Mouse (Mus musculus): ENCODE results near the gene Plekha7.
A peak's percentile ranks its signal among the peaks of the same experiment; 100 is the strongest.

Gene Plekha7

DNA sequence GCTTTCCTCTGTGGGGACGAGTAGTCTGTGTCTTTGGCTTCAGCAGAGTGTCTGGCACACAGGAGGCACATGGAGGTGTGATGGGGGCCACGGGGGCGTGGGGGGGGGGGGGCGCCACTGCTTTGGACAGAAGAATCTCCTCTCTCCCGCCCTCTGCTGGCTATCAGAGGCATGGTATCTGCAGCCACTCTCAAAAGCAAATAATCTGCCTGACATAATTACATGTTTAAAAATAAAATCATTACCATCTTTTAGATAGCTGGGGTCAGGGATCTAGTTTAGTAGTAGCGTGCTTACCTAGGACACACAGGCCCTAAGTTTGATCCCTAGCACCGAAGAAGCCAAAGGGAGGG lies 60.8 kb downstream of the Plekha7 start:
- DNase-seq = no peak

DNA sequence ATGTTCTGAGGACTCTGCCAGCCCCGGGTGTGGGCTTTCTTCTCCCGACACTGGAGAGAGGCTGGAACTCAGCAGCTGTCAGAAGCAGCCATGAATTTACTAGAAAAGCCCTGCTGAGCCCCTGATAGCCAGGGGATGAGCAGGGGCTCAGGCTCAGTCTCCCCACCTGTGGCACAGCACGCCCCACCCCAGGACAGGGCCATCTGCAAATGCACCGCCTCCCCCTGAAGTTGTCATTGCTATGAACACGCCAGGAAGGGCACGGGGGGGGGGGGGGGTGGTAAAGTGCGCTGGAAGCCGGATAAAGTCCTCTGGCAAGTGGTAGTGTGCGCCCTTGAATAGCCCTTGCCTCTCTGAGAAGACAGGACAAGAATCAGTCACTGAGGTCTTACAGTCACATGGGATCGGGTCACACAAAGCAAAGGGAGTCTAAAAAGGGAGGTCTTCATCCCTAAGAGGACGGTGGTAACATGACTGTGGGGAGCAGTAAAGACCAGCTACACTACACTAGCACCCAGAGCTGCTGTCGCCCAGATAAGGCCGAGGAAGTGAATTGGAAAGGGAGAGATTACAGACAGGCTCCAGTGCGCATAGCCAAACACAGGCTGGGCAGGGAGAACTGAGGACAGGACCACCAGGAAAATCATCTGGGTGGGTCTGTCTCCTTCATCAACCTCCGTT lies 61.3 kb downstream of the Plekha7 start:
- no peak for DNase-seq

DNA sequence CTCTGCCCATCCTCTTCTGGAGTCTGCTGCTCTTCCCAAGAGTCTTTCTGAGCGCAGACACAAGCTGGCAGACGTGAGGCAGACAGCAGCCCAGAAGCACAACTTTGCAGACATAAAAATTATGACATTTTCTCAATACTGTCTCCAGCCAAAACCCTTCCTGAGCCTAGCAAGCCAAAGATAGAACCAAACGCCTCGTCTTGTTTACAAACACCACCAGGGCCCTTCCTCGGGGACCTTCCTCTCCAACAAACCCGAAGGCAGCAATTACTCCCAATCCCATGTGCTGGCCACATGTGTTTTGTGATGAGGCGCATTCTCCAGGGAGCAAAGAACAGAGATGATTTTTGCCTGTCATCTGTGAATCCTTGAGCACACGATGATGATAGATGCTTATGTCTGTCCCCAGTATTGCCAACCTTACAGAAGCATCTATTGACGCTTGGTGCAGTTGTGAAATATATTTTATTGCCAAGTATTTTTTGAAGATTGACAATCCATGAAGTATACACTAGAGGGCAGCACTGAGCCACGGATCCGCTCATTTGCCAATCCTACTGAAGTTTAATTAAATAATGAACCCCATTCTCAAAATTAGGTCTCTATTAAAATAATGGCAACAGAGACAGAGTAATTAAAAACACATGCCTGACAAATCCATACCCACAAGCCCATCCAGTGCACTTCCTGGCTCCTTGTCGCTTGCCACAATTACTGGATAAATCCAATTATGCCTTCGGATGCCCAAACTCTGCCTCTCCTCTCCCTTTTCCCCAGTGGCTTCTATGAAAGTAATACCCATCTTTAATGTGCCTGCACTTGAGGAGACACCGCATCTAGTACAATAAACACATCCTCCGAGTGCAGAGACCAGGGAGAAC lies 62.1 kb downstream of the Plekha7 start:
- DNase-seq = peak; percentile 57

DNA sequence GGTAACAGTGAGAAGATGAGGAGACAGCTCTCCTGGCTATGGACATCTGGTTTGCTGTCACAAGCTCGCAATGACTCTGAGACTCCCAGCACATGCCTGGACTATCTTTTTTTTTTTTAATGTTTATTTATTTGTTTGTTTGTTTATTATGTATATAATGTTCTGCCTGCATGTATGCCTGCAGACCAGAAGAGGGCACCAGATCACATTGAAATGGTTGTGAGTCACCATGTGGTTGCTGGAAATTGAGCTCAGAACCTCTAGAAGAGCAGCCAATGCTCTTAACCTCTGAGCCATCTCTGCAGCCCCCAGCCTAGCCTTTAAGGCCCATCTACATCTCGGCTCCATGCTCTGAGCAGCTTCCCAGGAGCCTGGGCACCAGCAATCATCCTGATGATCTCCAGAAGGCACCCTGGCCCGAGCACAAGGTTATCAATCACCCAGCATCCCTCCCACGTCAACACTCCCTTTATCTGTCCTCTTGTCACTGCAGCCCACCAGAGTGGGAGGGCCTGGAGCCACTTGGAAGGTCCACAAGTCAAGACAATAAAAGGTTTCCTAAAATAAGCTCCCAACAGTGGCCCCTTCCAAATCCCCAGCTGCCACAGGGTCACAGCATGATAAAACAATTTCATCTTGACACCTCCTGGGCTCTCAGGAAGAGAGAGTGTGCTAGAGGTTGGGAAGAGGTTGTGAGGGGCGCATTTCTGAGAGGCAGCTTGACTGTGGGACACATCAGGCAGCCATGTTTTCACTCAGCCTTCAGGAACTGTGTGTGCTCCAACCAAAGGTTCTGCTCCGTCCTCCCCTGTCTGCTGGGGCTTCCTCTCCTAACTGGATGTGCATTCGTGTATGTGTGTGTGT lies 63.6 kb downstream of the Plekha7 start:
- no peak for DNase-seq

DNA sequence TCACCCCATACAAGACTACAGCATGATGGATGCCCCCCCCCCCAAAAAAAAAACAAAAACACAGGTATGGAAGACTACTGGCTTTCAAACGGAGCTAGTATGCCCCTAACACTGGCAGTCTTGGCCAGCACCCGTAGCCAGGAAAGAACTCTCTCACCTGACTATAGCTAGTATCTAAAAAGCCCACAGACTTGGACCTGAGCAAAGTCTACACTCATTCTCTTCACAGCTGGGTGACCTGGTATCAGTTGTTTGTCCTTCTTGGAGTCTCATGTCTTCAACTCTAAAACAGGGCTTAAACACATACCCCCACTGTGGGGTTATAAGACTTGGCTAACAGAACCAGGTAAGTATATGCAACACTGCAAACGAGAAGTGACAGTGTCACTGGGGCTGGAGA lies 65.4 kb downstream of the Plekha7 start:
- no peak for DNase-seq

DNA sequence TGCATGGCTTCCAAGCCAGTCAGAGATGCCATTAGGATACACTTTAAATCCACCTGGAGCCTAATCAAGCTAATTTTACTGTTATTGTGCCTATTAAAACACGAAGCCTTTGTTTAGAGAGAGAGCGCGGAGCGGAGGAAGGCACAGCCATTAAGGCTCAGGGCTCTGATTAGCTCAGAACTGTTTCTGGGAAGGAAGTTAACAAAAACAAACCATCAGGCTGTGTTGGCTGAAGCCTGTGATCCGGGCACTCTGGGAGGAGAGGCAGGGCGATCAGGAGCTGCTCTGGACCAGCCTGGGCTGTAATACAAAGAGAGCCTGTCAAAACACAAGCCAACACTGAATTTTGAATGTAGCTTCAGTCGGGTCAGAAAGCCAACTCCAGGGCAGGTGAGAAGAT lies 66.6 kb downstream of the Plekha7 start:
- DNase-seq = no peak

DNA sequence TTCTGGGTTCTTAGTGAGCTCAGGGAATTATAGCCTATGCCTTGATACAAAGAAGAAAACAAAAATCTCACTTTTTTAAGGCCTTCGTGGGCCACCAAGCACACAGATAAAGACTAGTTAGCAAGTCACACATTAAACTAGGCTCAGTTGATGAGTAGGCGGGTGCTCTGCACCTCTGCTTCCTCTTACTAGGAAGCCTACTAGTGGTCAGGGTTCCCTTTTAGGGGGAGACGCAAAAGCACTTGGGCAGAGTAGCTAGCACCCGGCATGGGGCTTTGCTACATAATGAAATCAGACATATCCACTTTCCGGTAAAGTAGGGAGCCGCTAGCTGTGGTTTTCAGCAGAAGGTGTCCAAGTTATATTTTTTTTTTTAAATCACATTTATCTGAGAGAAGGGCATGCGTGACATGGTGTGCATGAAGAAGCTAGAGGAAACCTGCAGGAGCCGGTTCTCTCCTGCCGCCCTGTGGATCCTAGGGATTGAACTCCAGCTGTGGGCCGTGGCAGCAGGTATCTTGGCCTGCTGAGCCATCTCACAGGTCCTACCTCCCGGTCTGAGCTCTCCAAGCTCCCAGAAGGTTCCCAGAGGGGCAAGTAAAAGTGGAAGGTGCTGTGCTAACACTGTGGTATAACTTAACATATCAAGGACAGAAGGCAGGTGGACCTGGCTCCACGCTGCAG lies 67.2 kb downstream of the Plekha7 start:
- DNase-seq = no peak

DNA sequence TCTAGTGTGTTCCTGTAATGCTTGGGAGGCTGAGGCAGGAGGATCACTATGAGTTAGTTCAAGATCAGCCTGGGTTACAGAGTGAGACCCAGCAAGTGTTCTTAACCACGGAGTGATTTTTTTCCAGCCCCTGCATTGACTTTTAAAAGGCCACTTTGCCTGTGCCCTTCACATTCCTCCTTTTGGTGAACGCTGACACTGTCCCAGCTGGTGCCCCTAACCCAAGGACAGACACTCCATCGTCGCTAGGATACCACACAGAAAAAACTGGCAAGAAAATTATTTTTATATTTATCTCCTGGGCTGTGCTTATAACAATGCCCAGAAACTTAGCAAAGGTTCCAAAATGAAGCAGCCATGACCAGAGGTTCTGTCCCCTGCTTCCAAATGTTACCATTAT lies 67.8 kb downstream of the Plekha7 start:
- DNase-seq = no peak

DNA sequence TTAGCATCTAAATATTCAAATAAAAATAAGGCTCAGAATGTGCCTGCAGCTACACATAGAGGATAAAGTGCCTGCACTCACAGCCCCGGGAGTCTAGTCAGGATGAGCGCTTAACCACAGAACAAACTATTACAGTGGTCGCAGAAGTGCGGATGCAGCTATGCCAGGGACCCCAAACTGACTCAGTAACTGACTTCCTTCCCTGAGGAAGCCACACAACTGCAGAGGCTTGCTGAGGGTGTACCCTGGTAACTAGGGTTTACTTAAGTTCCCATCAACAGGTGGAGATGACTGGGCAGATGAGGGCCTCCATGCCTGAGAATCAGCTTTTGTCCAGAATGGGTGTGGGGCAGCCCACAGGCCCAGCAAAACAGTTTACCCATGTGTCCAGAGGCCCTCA lies 69.9 kb downstream of the Plekha7 start:
- no peak for DNase-seq

DNA sequence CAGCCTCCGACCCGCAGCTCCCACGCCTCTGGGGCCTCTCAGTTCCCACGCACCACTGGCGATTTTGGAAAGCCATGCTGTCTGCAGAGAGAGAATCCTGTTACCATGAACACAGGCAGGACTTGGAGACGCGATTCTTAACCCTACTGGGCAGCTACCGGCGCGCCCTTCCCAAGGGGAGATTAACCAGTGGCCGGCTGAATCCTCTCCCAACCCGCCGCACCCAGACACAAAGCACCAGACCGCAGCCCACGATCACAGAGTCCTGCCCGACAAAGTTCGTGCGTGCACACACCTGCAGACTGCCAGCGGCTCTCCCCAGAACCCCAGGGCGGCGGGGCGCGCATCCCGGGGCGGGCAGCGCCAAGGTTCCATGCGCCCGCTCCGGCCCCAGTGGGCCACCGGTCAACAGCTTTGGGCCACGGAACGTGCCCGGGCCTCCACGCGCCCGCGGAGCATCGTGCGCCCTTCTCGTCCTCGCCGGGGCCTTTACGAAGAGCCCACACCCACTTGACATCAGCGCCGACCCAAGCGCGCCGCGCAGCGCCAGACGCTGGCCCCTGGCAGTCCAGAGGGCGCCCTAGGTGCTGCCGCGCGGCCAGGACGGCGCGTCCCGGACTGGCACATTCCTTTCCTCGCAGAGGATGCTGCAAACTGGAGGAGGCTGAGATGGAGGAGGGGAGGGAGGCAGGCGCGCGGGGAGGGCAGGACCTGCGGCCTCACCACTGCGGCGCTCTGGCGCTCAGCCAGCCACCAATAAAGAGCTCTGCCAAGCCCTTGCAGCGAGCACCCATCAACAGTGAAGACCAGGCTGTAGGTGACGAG lies 70.8 kb downstream of the Plekha7 start:
- no peak for DNase-seq

DNA sequence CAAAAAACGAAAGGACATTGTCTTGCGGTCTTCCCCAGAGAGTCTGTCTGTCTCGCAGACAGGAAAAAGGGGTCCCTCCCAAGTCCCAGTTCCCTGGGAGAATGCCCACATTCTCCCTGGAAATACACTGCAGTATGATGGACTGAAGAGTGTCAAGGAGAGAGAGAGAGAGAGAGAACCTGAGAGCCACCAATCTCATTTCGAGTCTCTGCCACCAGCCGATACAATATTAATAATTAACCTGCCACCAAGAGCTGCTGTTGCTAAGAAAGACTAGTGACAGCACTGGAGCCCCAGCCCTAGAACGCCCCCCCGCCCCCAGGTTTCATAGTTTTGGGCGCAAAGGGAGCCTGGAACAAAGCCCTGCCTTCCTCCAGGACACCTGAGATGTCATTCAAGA lies 71.6 kb downstream of the Plekha7 start:
- no peak for DNase-seq

DNA sequence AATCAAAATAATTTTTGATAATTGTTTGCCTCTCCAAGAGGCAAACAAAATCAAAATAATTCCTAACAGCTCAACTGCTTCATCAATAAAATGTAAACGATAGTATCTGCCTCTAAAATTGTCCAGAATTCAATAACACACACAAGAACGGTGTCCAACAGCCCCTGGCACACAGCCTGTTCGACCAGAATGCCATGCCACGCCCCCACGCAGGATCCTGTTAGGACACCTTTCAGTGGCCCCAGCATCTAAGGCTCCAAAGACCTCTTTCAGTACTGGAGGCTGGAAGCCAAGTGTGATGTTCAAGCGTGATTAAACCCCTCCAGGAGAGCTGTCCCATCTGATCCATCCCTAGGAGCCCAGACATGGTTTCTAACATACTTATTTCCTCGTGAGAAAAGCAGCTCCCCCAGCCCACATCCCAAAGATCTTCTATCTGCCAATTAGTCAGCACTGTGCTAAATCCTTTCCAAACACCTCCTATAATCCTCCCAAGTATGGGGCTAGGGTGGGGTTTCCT lies 73.8 kb downstream of the Plekha7 start:
- DNase-seq = no peak

DNA sequence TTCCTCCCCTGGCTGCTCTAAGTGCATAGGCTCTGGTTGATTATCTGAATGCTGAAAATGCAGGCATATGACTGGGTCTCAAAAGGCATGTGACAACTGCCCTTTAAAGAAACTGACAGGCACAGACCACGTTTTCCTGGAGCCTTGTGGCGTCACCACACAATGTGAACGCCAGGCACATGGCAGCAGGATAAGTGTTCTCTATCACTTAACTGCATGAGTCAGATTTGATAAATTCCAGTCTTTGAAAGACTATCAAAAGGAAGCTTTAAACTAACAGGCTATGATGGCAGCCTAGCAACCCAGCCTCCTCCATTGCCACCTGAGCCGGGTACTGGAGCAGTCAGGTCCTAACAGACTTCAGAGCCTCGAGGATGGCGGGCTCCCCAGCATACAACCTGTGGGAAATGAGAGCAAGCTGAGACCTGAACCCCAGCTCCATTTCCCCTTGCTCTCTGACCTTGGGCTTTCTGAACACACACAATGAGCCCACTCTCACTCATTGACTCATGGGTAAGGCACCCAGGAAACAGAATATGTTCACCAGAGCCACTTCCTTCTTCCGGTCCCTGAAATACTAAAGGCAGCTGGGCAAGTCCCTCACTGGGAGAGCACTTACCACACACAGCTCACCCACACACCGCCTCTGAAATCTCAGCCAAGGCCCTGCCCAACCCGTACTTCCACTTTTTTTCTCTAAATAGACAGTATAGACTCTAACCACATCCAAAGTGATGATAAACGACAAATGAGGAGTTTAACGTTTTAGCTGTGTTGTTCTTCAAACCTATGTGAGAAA lies 77.2 kb downstream of the Plekha7 start:
- no peak for DNase-seq

DNA sequence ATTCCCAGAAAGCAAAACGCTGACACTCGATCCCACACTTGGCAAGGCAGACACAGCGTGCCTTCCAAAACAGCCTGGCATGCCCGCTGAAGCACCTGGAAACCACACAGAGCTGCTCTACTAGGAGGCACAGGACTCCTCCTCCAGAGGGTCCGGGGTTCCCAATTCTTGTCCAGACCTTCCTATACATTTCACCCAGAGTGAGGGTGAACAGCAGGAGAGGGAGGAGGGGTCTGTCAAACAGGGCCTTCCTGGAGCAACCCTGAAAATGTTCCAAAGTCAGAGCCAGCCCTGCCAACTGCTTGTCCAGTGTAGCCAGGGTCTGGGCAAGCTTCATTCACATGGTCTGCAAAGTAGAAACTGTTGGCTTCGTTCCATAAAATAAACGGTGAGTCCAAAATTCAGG lies 81.3 kb downstream of the Plekha7 start:
- peak; percentile 55 for DNase-seq

DNA sequence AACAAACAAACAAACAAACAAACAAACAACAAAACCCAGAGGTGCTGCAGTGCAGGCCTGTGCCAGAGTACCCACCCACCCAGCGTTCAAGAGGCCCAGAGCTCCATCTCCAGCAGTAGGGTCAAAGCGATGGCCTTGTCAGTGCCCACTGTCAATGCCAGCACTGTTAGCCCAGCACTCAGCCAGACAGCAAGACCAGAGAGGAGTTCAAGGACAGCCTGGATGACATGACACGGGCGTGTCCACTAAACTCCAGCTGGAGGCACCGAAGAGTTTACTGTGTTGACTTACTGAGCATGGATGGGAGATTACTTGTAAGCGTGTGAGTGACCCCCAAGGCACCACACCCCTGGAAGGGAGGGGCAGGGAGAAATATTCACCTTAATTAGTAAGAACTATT lies 81.9 kb downstream of the Plekha7 start:
- no peak for DNase-seq

DNA sequence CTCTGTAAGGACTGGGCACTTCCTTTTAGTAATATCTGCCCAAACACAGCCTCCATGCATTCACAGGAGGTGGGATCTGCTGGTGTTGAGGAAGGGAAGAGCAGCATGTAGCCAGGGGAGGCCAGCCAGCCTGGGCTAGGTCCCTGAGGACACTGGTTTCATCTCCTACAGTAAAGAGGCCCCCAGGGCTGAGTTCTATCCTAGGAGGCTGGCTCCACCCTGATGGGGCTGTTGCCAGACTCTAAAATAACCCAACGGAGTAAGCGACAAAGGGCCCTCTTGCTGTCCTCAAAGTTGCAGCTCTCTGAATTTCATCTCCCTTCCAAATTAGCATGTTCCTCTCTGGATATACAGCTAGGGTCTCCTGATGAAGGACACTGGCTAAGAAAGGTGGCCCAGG lies 83.6 kb downstream of the Plekha7 start:
- no peak for DNase-seq

DNA sequence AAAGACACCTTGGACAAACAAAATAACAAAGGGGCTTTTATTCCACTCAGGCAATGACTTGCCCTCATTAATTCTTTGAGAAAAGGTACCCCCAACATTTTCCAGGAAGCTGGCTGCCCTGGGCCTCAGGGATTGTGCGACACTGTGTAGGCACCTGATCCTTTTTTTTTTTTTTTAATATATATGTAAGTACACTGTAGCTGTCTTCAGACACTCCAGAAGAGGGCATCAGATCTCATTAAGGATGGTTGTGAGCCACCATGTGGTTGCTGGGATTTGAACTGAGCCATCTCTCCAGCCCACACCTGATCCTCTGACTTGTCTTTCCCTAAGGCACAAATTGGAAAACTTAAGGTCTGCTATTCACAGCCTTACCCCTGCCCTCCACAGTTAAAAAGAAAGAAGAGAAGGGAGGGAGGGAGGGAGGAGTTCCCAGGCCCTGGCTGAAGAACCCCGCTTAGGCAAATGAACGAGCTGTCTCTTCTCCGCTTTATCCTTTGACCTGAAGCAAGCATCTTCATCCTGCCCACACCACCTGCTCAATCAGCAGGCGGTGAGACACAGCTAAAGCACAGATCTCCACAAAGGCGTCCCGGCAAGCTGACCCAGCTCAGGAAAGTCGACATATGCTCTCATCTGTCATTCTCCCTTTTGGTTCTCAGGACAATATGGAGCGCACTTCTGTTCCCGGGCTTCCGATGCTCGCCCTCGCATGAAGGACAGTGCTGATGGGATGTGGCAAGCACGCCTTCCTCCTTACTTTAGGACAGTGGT lies 85.0 kb downstream of the Plekha7 start:
- peak; percentile 82 for DNase-seq

DNA sequence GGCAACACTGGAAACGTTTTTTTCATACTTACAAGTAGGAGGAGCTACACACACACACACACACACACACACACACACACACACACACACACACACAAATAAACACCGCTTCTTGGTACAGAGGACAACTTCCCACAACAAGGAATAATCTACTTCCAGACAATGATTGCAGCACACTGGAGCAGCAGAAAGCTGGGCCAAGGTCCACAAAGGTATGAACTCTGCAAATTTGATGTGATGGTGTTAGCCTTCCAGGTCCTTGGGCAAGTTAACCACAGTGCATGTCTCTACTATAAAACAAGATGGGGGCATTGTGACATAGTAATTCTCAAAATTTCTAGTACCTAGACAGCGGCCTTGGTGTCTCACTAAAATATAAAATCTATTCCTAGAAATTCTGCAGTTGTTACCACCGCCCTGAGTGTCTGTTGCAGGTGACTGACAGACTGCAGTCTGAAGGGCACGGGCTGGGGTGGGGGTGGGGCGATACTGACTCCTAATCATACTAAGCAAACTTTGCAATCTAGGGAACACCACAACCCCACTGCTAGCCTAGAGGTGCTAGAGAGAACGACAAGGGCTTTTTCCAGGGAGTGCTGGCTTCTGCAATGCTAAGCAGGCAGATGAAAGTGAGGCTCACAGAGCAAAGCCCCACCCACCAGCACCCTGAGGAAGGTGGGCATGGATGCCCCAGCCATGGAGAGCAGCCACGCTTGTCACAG lies 85.7 kb downstream of the Plekha7 start:
- DNase-seq = peak; percentile 34

DNA sequence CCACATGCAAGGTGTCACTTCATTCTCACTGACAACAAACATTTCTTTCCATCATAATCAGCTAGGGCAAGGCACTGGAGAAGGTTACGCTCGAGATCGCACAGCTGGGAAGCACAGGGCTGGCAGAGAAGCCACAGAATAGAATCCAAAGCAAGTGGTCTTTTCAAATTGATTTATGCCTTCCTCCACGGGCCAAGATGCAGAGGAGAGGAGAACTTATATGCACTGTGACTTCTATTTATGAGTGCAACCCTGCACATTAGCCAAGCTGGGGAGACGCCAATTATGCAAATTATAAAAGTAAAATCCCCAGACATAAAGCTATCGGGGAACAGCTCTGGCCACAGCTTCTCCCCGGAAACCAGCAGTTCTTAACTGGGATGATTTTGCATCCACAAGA lies 86.3 kb downstream of the Plekha7 start:
- no peak for DNase-seq

Measured in cerebellum, adult 9-10 months (tissue).